Mouse (Mus musculus) lung, postnatal 0 days (tissue): Measurements from ENCODE around the gene Cox4i1. TPM values are rescaled to one million over a fixed set of nuclear protein-coding genes. Genes with fewer than 3 reads are reported as not detected.
A peak's percentile ranks its signal among the peaks of the same experiment; 100 is the strongest.

Experiments
- ATAC-seq: fragments of 200-750 bp; cut with Nextera tagmentation; 2 replicates; pipeline ENCODE4 v1.8.0; 2017; ENCODE audit warnings: moderate library complexity
- DNase-seq: peaks from one replicate; pipeline ENCODE4 v3.0.0-alpha.2; 2016; ENCODE audit warnings: low spot score
- H3K27ac ChIP-seq: fragments of 300-500 bp; sonication (generic); 2 replicates; pipeline ENCODE4 v1.5.1; 2014; ENCODE audit warnings: antibody characterized with exemption, mild to moderate bottlenecking, low read length, mixed read lengths
- H3K27me3 ChIP-seq: fragments of 300-500 bp; sonication (generic); replicated peaks from 2 replicates; pipeline ENCODE4 v1.6.1; 2014; ENCODE audit warnings: low read length, mixed read lengths; ENCODE audit not compliant: insufficient read depth
- H3K36me3 ChIP-seq: fragments of 300-500 bp; sonication (generic); 2 replicates; pipeline ENCODE4 v1.6.1; 2014; ENCODE audit warnings: low read length, mixed read lengths; ENCODE audit not compliant: insufficient read depth
- H3K4me1 ChIP-seq: fragments of 300-500 bp; sonication (generic); 2 replicates; pipeline ENCODE4 v1.6.1; 2014; ENCODE audit warnings: antibody characterized with exemption, low read depth, low read length, mixed read lengths; ENCODE audit not compliant: insufficient read depth
- H3K4me2 ChIP-seq: fragments of 300-500 bp; sonication (generic); replicated peaks from 2 replicates; pipeline ENCODE4 v1.6.1; 2014; ENCODE audit warnings: low read depth, mild to moderate bottlenecking, low read length, moderate library complexity, mixed read lengths
- H3K4me3 ChIP-seq: fragments of 300-500 bp; sonication (generic); 2 replicates; pipeline ENCODE4 v1.5.1; 2014; ENCODE audit warnings: low read depth, low read length
- H3K9ac ChIP-seq: fragments of 300-500 bp; sonication (generic); replicated peaks from 2 replicates; pipeline ENCODE4 v1.6.1; 2014; ENCODE audit warnings: low read depth, mild to moderate bottlenecking
- H3K9me3 ChIP-seq: fragments of 300-500 bp; sonication (generic); 2 replicates; pipeline ENCODE4 v1.6.1; 2016; ENCODE audit warnings: low read length, mixed read lengths
- CTCF ChIP-seq: IDR thresholded peaks from 2 replicates; pipeline ENCODE4 v1.5.1; 2016; ENCODE audit warnings: antibody characterized with exemption, mild to moderate bottlenecking
- EP300 ChIP-seq: IDR thresholded peaks from 2 replicates; pipeline ENCODE4 v1.6.1; 2016; ENCODE audit warnings: antibody characterized with exemption, mild to moderate bottlenecking, control low read depth
- WGBS: fragments of 180-500 bp; shearing (Covaris S2); extraction: QIAGEN DNeasy Blood & Tissue Kit; methylation state at CpG from one replicate; pipeline ENCODE4 v1.1.7; 2014; 5-methylcytosine and 5-hydroxymethylcytosine counted together
- polyA plus RNA-seq: library from polyadenylated mRNA; unstranded; fragments of >200 nt; fragmentation: Nextera tagmentation; extraction: Ambion mirVana; gene quantifications from 2 replicates; pipeline ENCODE4 v1.2.1, GENCODE M21; 2015

Cox4i1 gene
- polyA plus RNA-seq, 1 experiment from 2014 or later = 1,166 TPM

DNA sequence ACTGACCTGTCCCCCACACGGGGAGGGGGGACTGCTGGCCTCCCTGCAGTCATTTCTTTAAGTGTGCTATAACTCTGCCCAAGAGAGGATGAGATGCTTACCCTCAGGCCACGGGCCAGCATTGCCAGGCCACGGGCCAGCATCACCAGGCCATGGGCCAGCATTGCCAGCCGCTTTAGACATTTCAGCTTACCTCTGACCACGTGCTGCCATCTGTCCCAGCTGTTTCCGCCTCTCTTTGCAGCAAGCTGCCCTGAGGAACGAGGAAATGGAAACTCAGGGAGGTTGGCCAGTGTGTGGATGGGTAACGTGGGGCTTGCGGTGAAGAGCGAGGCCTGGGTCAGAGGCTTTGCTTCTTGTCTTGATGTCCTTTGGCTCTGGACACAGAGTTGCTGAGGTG, 13.1 kb downstream of the Cox4i1 start:
- Histone ChIP-seq H3K4me3 (no peak overlapping the region), H3K36me3 (no peaks in the 10 kb centered on the region), H3K4me1 (0 out of 2 replicates have a peak, but pooled peaks cover 3% of the 10 kb centered on the region), H3K27ac (no peak overlapping the region), H3K9me3 (no peaks in the 10 kb centered on the region), H3K9ac (no peak overlapping the region), H3K27me3 (no peaks in the 10 kb centered on the region), H3K4me2 (no peak overlapping the region)
- TF ChIP-seq CTCF = no peak
- ATAC-seq (no peak), DNase-seq (no peak)
- 69% methylated on average over 10 of the region's 10 CpGs for WGBS

DNA sequence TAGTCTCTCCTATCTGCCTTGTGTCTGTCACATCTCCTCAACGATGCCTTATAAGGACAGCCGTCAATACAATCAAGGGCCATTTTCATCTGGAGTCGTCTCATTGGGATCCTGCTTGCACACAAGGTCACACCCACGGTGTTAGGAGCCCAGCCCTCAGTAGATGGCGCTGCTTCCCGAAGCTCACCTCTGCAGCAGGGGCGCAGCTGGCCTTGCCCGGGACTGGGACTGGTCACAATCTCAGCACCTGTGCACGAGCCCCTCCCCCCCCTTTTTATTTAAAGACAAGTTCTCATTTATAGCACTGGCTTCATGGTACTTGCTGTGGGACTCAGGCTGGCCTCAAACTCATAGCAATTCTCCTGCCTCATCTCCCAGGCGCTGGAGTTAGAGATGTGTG, 15.6 kb downstream of the Cox4i1 start:
- WGBS = 12% methylated on average over 10 of the region's 10 CpGs
- Histone ChIP-seq H3K9ac (no peak overlapping the region), H3K4me2 (no peak overlapping the region), H3K9me3 (no peaks in the 10 kb centered on the region), H3K4me1 (0 out of 2 replicates have a peak, but pooled peaks cover 3% of the 10 kb centered on the region), H3K27me3 (no peaks in the 10 kb centered on the region), H3K27ac (no peak overlapping the region), H3K4me3 (no peak overlapping the region), H3K36me3 (no peaks in the 10 kb centered on the region)
- DNase-seq (peak; percentile 68), ATAC-seq (peak; percentile 57)
- no peak for TF ChIP-seq EP300
- TF ChIP-seq CTCF = peak; percentile 88

DNA sequence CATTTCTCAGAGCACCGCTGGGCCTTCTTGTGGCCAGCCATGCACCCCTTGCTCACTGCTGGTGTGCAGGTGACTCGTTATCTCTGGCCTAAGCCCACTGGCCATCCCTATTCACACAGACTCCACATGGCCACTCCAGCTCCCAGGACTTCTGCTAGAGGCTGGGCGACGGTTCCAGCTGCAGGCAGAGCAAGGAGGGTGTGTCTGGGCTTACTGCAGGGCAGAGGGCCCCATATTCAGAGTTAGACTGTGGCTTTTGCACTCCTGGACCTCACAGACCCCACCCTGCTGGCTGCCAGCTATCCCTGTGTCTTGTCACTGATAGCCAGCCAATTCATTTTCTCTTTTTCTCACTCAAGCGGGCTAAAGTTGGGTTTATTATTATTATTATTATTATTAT, 16.1 kb downstream of the Cox4i1 start:
- Histone ChIP-seq H3K4me3 (no peak overlapping the region), H3K4me1 (0 out of 2 replicates have a peak, but pooled peaks cover 3% of the 10 kb centered on the region), H3K36me3 (no peaks in the 10 kb centered on the region), H3K9ac (no peak overlapping the region), H3K4me2 (no peak overlapping the region), H3K27ac (no peak overlapping the region), H3K9me3 (no peaks in the 10 kb centered on the region), H3K27me3 (no peaks in the 10 kb centered on the region)
- no peak for TF ChIP-seq CTCF
- no peak for TF ChIP-seq EP300
- 59% methylated on average over 5 of the region's 5 CpGs for WGBS
- DNase-seq (no peak), ATAC-seq (no peak)

DNA sequence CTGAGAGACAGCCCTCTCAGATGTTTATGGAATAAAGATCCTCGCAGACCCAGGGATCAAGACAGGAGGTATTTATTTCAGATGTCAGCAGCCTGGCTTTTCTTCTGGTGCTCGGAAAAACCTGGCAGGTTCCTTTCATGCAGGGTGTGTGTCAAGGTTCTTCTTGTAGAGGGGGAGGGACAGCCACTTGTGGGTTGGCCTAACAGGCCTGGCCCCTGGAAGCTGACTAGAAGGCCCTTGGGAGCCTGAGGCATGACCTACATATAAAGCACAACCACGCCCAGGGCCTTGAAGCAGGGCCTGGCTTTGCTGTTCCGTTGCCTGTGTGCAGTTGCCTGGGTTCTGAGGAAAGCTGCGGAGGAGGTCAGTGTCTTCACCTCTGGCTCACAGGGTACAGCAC, 17.1 kb downstream of the Cox4i1 start:
- Histone ChIP-seq H3K36me3 (no peaks in the 10 kb centered on the region), H3K9me3 (no peaks in the 10 kb centered on the region), H3K4me1 (0 out of 2 replicates have a peak, but pooled peaks cover 3% of the 10 kb centered on the region), H3K4me2 (no peak overlapping the region), H3K4me3 (no peak overlapping the region), H3K9ac (no peak overlapping the region), H3K27me3 (no peaks in the 10 kb centered on the region), H3K27ac (no peak overlapping the region)
- no peak for TF ChIP-seq EP300
- no peak for TF ChIP-seq CTCF
- 60% methylated on average over 5 of the region's 5 CpGs for WGBS
- DNase-seq (peak; percentile 58), ATAC-seq (peak; percentile 59)

DNA sequence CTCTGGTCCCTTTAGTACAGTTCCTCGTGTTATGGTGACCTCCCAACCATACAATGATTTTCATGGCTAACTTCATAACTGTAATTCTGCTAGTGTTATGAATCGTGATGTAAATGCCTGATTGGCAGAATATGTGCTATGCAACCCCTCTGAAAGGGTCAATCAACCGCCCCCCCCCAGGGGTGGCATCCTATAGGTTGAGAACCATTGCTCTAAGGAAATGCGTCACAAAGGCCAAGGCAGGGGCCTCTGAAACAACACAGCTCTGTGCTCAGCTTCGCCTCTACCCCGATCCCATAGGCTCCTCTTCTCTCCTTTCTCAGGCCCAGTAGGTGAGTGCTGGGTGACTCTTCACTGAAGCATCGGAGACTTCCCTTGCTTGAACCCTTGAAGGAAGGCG, 17.6 kb downstream of the Cox4i1 start:
- no peak overlapping the region for H3K9ac ChIP-seq
- H3K4me3 ChIP-seq = no peak overlapping the region
- no peak overlapping the region for H3K4me2 ChIP-seq
- no peaks in the 10 kb centered on the region for H3K36me3 ChIP-seq
- ATAC-seq (no peak), DNase-seq (no peak)
- WGBS = 82% methylated on average over 8 of the region's 8 CpGs
- no peaks in the 10 kb centered on the region for H3K9me3 ChIP-seq
- H3K4me1 ChIP-seq = 0 out of 2 replicates have a peak, but pooled peaks cover 3% of the 10 kb centered on the region
- TF ChIP-seq EP300 (no peak), CTCF (no peak)
- no peaks in the 10 kb centered on the region for H3K27me3 ChIP-seq
- H3K27ac ChIP-seq = peak overlapping the region; percentile 28; the same call in 1 of the 2 replicates

DNA sequence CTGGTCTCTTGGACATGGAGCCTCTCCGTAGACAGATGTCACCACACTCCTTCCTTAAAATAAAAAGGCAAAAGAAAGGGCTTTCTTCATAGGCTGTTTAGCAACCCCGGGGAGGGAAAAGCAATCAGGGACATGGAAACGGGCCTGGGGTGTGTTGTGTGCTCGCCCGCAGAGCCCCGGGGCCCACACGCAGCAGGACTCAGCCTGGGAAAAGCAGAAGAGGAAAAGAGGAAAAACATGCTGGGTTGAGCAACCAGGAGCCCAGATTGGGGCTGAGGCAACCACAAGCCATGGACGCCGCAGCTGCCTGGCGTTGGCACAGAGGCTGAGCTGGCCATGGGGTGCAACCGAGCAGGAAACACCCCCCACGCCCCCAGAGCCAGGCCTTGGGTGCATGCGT, 18.0 kb downstream of the Cox4i1 start:
- no peak overlapping the region for H3K27ac ChIP-seq
- H3K27me3 ChIP-seq = no peaks in the 10 kb centered on the region
- H3K4me1 ChIP-seq = 0 out of 2 replicates have a peak, but pooled peaks cover 3% of the 10 kb centered on the region
- DNase-seq = peak; percentile 42
- H3K36me3 ChIP-seq = no peaks in the 10 kb centered on the region
- H3K4me3 ChIP-seq = no peak overlapping the region
- WGBS = 80% methylated on average over 9 of the region's 13 CpGs
- no peak overlapping the region for H3K4me2 ChIP-seq
- ATAC-seq = peak; percentile 49
- no peaks in the 10 kb centered on the region for H3K9me3 ChIP-seq
- H3K9ac ChIP-seq = no peak overlapping the region
- TF ChIP-seq CTCF = no peak
- TF ChIP-seq EP300 = no peak

DNA sequence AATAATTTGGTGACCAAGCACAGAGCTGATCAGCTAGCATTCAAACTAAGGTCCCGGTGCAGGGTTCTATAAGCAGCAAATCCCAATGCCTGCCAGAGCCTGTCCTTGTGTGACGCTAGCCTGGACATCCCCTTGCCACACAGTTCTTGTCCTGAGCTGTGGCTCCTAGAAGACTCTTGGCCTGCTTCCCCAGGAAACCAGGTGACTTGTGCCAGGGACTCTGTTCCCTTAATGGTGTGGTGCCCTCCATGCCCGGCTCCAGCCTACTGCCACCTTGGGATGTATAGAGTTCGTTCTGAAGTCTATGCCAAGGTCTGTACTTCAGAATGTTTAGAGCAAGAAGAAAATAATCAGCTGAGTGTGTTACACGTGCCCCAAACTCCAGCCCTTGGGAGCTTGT, 18.6 kb downstream of the Cox4i1 start:
- 77% methylated on average over 5 of the region's 5 CpGs for WGBS
- Histone ChIP-seq H3K4me1 (0 out of 2 replicates have a peak, but pooled peaks cover 3% of the 10 kb centered on the region), H3K36me3 (no peaks in the 10 kb centered on the region), H3K9me3 (no peaks in the 10 kb centered on the region), H3K4me3 (no peak overlapping the region), H3K4me2 (no peak overlapping the region), H3K27ac (no peak overlapping the region), H3K27me3 (no peaks in the 10 kb centered on the region), H3K9ac (no peak overlapping the region)
- TF ChIP-seq EP300 = no peak
- no peak for TF ChIP-seq CTCF
- no peak for ATAC-seq
- no peak for DNase-seq
